Mouse (Mus musculus) liver, adult 2 months (tissue): ENCODE results near the gene Mecom.

Experiments
- CTCF ChIP-seq: fragments of 200-500 bp; IDR thresholded peaks from 2 replicates; pipeline ENCODE4 v1.5.1; 2011; ENCODE audit warnings: low read depth, low read length, control low read depth
- POLR2A ChIP-seq: fragments of 200-500 bp; IDR thresholded peaks from 2 replicates; pipeline ENCODE4 v1.6.1; 2011; ENCODE audit warnings: low read length, control low read depth; ENCODE audit not compliant: insufficient read depth; ENCODE audit errors: extremely low read depth

DNA sequence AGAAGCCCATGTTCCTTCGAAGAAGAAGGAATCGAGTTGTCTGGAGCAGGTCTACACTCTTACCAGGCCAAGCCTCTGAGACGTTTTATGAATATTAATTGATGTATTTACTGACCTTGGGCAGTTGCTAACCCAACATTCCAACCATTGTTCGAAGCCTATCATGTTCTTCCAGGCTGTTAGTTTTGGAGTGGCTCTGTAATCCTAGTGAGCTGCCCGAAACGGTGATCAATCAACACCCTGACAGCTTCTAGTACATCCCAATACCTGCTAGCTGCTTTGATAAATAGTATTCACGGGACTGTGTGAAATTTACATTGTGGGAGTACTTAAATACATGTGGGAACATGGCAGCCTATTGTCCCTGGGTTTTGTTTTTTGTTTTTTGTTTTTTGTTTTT is 293.4 kb downstream of the Mecom start:
- TF ChIP-seq POLR2A: no peak
- no peak for TF ChIP-seq CTCF
